Mouse (Mus musculus) kidney, postnatal 25 days (tissue): Measurements from ENCODE around the gene R3hdml.

Experiments used
- DNase-seq, 2 experiments: peaks; one replicate each; pipeline ENCODE4 v3.0.0; 2021; ENCODE audit warnings: mixed read lengths in 2 of 2

R3hdml gene

GRCm38 (mm10) chr2:163480191-163480825 lies 11.8 kb upstream of the R3hdml start:
- peak; percentile 35 to 46 for DNase-seq

- peak; percentile 50 to 71 for DNase-seq
Observed at GRCm38 (mm10) chr2:163481539-163482029, 10.5 kb upstream of the R3hdml start.

- peak in 1 of 2 experiments; percentile 1 for DNase-seq
Observed at GRCm38 (mm10) chr2:163487360-163487759, 4.8 kb upstream of the R3hdml start.

- DNase-seq = peak in 1 of 2 experiments; percentile 26
Observed at GRCm38 (mm10) chr2:163489725-163490291, 2.3 kb upstream of the R3hdml start.

GRCm38 (mm10) chr2:163490656-163491055 lies 1.5 kb upstream of the R3hdml start:
- DNase-seq = peak in 1 of 2 experiments; percentile 17

GRCm38 (mm10) chr2:163491351-163491750 lies 767 bp upstream of the R3hdml start:
- DNase-seq = peak in 1 of 2 experiments; percentile 32

DNA sequence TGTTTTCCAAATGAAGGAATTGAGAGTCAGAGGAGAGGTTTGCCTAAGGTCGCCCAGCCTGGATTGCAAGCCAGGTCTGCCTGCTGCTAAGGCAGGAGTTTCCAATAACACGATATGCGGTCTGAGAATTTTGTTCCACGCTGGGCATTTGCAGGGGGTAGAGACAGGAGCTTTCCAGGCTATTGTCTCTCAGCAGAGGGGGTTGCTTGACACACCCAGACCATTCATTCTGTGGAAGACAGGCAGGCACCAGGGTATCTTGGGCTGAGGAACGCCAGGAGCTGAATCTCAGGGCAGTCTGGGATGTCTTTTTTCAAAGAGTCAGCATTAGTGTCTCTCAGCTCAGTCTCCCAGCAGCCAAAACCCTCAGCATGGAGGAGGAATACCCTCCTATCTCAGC lies 913 bp downstream of the R3hdml start:
- DNase-seq = peak in 1 of 2 experiments; percentile 17

GRCm38 (mm10) chr2:163493976-163494375 lies 1.9 kb downstream of the R3hdml start:
- peak in 1 of 2 experiments; percentile 37 for DNase-seq

- DNase-seq = peak in 1 of 2 experiments; percentile 23
Observed at GRCm38 (mm10) chr2:163494456-163494855, 2.3 kb downstream of the R3hdml start.

GRCm38 (mm10) chr2:163502219-163502618 lies 10.1 kb downstream of the R3hdml start:
- DNase-seq = peak in 1 of 2 experiments; percentile 32

DNA sequence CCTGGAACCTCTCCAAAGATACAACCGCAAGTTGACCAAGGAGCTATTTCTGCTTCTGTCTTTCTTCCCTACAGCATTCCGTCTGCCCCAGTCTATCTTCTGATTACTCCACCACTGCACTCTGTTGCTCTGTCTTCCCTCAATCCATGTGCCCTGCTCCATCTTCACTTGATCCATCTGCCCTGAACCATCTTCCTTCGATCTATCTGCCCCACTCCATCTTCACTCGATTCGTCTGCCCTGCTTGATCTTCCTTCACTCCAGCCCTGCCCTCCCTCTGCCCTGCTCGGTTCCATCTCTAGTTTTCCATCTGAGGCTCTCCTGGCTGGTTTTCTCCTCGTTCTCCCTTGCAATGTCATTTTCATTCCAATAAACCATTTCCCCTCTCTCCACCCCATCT lies 11.1 kb downstream of the R3hdml start:
- no peak for DNase-seq

- peak in 1 of 2 experiments; percentile 33 for DNase-seq
Observed at GRCm38 (mm10) chr2:163506300-163507004, 14.3 kb downstream of the R3hdml start, which contains the start of gene Hnf4a. Gene Hnf4a, plus strand, starts transcription at chr2:163506808.

GRCm38 (mm10) chr2:163525761-163526243 lies 33.7 kb downstream of the R3hdml start:
- DNase-seq = no peak

- no peak for DNase-seq
Observed at GRCm38 (mm10) chr2:163527497-163527896, 35.4 kb downstream of the R3hdml start.

- no peak for DNase-seq
Observed at GRCm38 (mm10) chr2:163530418-163530817, 38.3 kb downstream of the R3hdml start.

GRCm38 (mm10) chr2:163531917-163532316 lies 39.8 kb downstream of the R3hdml start:
- DNase-seq = peak; percentile 85 to 91

- DNase-seq = peak in 1 of 2 experiments; percentile 68
Observed at GRCm38 (mm10) chr2:163533226-163533625, 41.1 kb downstream of the R3hdml start.

DNA sequence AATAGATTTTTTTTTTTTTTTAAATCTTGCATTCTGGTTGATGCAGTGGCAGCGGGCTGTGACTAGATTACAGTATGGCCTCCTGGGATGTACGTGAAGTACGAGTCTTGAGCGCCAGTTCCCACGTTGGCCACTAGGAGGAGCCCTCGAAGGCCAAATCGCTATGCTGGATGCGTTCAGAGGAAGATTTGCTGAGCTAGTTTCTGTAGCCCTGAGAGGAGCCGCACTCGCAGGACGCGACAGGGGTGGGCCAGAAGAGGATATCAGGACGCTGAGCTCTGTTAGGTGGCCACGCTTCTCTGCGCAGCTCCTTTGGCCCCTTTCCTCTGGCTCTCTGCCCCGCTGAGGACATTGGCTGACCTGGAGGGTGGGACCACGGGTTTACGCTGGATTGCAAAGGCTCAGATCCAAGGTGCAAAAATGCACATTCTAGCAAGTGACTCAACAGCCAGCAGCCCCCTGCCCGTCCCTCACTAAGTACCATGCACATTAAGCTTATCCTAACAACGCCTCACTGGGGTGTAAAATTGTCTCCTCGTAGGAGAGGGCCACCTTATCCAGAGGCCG lies 42.9 kb downstream of the R3hdml start:
- peak; percentile 95 to 96 for DNase-seq

- DNase-seq = peak in 1 of 2 experiments; percentile 81
Observed at GRCm38 (mm10) chr2:163537443-163537842, 45.3 kb downstream of the R3hdml start.

- DNase-seq = peak in 1 of 2 experiments; percentile 46
Observed at GRCm38 (mm10) chr2:163538410-163538809, 46.3 kb downstream of the R3hdml start.

GRCm38 (mm10) chr2:163539321-163540040 lies 47.4 kb downstream of the R3hdml start:
- DNase-seq = peak in 1 of 2 experiments; percentile 72
